In the genomic region with DNA sequence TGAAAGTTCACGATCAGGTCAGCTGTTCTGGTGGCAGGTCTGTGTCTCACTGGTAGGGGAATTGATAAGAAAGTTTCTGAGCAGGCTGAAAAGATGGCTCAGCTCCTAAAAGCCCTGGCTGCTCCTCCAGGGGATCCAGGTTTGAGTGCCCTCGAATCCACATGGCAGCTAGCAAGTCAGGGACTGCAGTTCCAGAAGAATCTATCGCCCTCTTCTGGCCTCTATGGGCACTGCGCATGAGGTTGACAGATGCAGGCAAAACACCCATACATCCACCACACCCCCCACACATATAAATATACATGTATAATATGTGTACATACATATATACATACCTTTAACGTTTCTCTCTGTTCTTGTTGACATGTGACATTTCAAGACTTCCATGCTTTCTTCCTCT, we compare ENCODE assay signal across 9 mouse cellular contexts. TPM values are rescaled to one million over a fixed set of nuclear protein-coding genes. Genes with fewer than 3 reads are reported as not detected.
DNase-seq lines count a peak whose midpoint lies in the region.
"Not testable (repeated sequence)": the region's sequence is repeated elsewhere in the genome, so short reads cannot be mapped to it uniquely, and the experiment has no call there.
"Had no signal": no experiment of that assay in that cellular context is flagged by ENCODE, and none has a peak within 500 bp of the region (broad histone marks: within the 10 kb centered on the region; RNA-seq: fewer than 3 reads in every experiment).

No protein-coding gene starts in this region.

- DNase-seq in adrenal gland, adult 8-10 months: peak; percentile 26
- DNase-seq in embryo, embryonic 11 days: peak; percentile 68
- peak; percentile 49 to 67 for DNase-seq in gastrocnemius, postnatal 4 days (ENCODE audit: low spot score in 2 of 2)
- DNase-seq in kidney, adult 11 months: peak; percentile 23
- peak; percentile 81 to 88 for DNase-seq in left cerebral cortex, postnatal 14 days (ENCODE audit: low spot score in 2 of 2)
- peak; percentile 72 for DNase-seq in midbrain, embryonic 10.5 days (ENCODE audit: low spot score)
- peak; percentile 47 to 56 for DNase-seq in right cerebral cortex, postnatal 36 days (ENCODE audit: low spot score in 2 of 2)
- DNase-seq in urinary bladder, postnatal 4 days (ENCODE audit: low spot score in 2 of 2): peak; percentile 51 to 79

- intact Hi-C loops in left cerebral cortex, postnatal 14 days (cut with DNase I): not testable (repeated sequence)

- H3K4me3 ChIP-seq in midbrain, embryonic 10.5 days: not testable (repeated sequence)

- H3K9me3 ChIP-seq in midbrain, embryonic 10.5 days (replicated peaks): not testable (repeated sequence)

- not testable (repeated sequence) for H3K27me3 ChIP-seq in midbrain, embryonic 10.5 days (ENCODE audit: low read depth, poor library complexity, severe bottlenecking)

- H3K4me1 ChIP-seq in midbrain, embryonic 10.5 days: not testable (repeated sequence)

- H3K36me3 ChIP-seq in midbrain, embryonic 10.5 days: not testable (repeated sequence)

- H3K27ac ChIP-seq in midbrain, embryonic 10.5 days (replicated peaks): not testable (repeated sequence)

- WGBS in midbrain, embryonic 10.5 days: 20% methylated on average over 5 of the region's 5 CpGs

RNA-seq across cellular contexts. Expression of a gene that starts 14.7 kb away (rescaled TPM):
- total RNA-seq in adrenal gland, adult 8-10 months (2022): not detected
- total RNA-seq in gastrocnemius, postnatal 4 days (2021): not detected
- not detected for total RNA-seq in left cerebral cortex, postnatal 14 days (2021)
- not detected in 2 replicates for polyA plus RNA-seq in midbrain, embryonic 10.5 days (2016; fragmentation: Nextera tagmentation; extraction: Ambion mirVana)
- polyA plus RNA-seq: heart, embryonic 14.5 days had no signal

RNA-seq across cellular contexts. Expression of a gene that starts 30.5 kb away (rescaled TPM):
- total RNA-seq in adrenal gland, adult 8-10 months (2022): not detected
- total RNA-seq in gastrocnemius, postnatal 4 days (2021): not detected
- not detected for total RNA-seq in left cerebral cortex, postnatal 14 days (2021)
- not detected in 2 replicates for polyA plus RNA-seq in midbrain, embryonic 10.5 days (2016; fragmentation: Nextera tagmentation; extraction: Ambion mirVana)
- polyA plus RNA-seq: heart, embryonic 14.5 days had no signal

Comparison
In these comparisons a context has a peak if more than half of its experiments do, and no peak if none do; other contexts are left out.
1. DNase-seq: peak in every context shown above with its lines; median percentile 84 in left cerebral cortex, postnatal 14 days; 72 in midbrain, embryonic 10.5 days; 68 in embryo, embryonic 11 days; 65 in urinary bladder, postnatal 4 days; 58 in gastrocnemius, postnatal 4 days; 52 in right cerebral cortex, postnatal 36 days; 26 in adrenal gland, adult 8-10 months; 23 in kidney, adult 11 months.